Mouse (Mus musculus): ENCODE results near the gene Furin.

Gene Furin

GRCm38 (mm10) chr7:80341793-80342192 lies 63.4 kb downstream of the Furin start:
- WGBS: 77% methylated on average over 7 of the region's 7 CpGs

GRCm38 (mm10) chr7:80340793-80341192 lies 64.4 kb downstream of the Furin start, which contains the start of gene Unc45a:
TSS of gene Unc45a (minus strand) at chr7:80341005.
- 2% methylated on average over 11 of the region's 11 CpGs for WGBS

GRCm38 (mm10) chr7:80339793-80340628 lies 65.2 kb downstream of the Furin start:
- under 1% methylated on average over 45 of the region's 45 CpGs for WGBS

GRCm38 (mm10) chr7:80339371-80339770 lies 65.9 kb downstream of the Furin start:
- 2% methylated on average over 17 of the region's 17 CpGs for WGBS

Data from cerebral cortex, adult 2 months (tissue).